In the genomic region with DNA sequence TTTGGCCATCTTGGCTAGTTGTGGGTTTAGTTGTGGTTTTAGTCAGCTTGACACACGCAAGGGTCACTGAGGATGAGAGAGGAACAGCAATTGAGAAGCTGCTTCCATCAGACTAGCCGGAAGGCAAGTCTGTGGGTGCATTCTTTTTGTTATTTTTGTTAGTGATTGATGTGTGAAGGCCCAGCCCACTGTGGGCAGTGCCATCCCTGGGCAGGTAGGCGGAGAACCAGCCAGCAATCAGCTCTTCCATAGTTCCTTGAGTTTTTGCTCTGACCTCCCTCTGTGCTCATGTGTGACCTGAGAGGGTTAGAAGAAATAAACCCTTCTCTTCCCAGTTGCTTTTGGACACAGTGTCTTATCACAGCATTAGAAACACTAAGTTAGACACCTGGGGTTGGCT, we compare ENCODE assay signal across 22 mouse cellular contexts. TPM values are rescaled to one million over a fixed set of nuclear protein-coding genes. Genes with fewer than 3 reads are reported as not detected.
DNase-seq lines count a peak whose midpoint lies in the region; ATAC-seq and TF ChIP-seq lines count a peak whose summit lies in the region.
"Had no signal": no experiment of that assay in that cellular context is flagged by ENCODE, and none has a peak within 500 bp of the region (broad histone marks: within the 10 kb centered on the region; RNA-seq: fewer than 3 reads in every experiment).

No protein-coding gene starts in this region.

- WGBS in forebrain, embryonic 10.5 days: 85% methylated on average over 3 of the region's 3 CpGs
- 82% methylated on average over 3 of the region's 3 CpGs for WGBS in forebrain, embryonic 15.5 days
- 78% methylated on average over 3 of the region's 3 CpGs for WGBS in kidney, embryonic 15.5 days
- 40% methylated on average over 3 of the region's 3 CpGs for WGBS in bone marrow, adult 2 months
- WGBS in liver, embryonic 16.5 days (ENCODE audit: insufficient replicate concordance): 55% methylated on average over 3 of the region's 3 CpGs

- H3K36me3 ChIP-seq in forebrain, embryonic 10.5 days (replicated peaks): no peaks in the 10 kb centered on the region
- no peaks in the 10 kb centered on the region for H3K36me3 ChIP-seq in forebrain, embryonic 15.5 days
- H3K36me3 ChIP-seq in kidney, embryonic 15.5 days: no peaks in the 10 kb centered on the region
- H3K36me3 ChIP-seq in liver, embryonic 16.5 days (ENCODE audit: control insufficient read depth, insufficient read depth): no peaks in the 10 kb centered on the region
- H3K36me3 ChIP-seq: embryonic facial prominence, embryonic 13.5 days had no signal

- no peak for TF ChIP-seq POLR2A in bone marrow, adult 2 months (IDR thresholded peaks at IDR 0.05; ENCODE audit: borderline replicate concordance, control insufficient read depth, low read depth, low read length)

- H3K9ac ChIP-seq in forebrain, embryonic 15.5 days (replicated peaks): no peak overlapping the region
- no peak overlapping the region for H3K9ac ChIP-seq in kidney, embryonic 15.5 days
- H3K9ac ChIP-seq in liver, embryonic 16.5 days (ENCODE audit: low read depth, low read length): no peak overlapping the region; the same call in 1 of the 2 replicates

- H3K27me3 ChIP-seq in forebrain, embryonic 10.5 days (ENCODE audit: poor library complexity, severe bottlenecking): no peaks in the 10 kb centered on the region
- no peaks in the 10 kb centered on the region for H3K27me3 ChIP-seq in forebrain, embryonic 15.5 days
- no peaks in the 10 kb centered on the region for H3K27me3 ChIP-seq in kidney, embryonic 15.5 days
- no peaks in the 10 kb centered on the region for H3K27me3 ChIP-seq in liver, embryonic 16.5 days (ENCODE audit: control insufficient read depth, insufficient read depth, low read depth, low read length)
- H3K27me3 ChIP-seq: embryonic facial prominence, embryonic 13.5 days had no signal

- H3K4me1 ChIP-seq in forebrain, embryonic 10.5 days: peaks cover 55% of the 10 kb centered on the region
- H3K4me1 ChIP-seq in forebrain, embryonic 15.5 days: peaks cover 18% of the 10 kb centered on the region
- H3K4me1 ChIP-seq in kidney, embryonic 15.5 days: peaks cover 74% of the 10 kb centered on the region
- peaks cover 14% of the 10 kb centered on the region for H3K4me1 ChIP-seq in bone marrow, adult 2 months (ENCODE audit: control insufficient read depth, insufficient read depth, low read length)
- peaks cover 76% of the 10 kb centered on the region for H3K4me1 ChIP-seq in liver, embryonic 16.5 days (ENCODE audit: control insufficient read depth, low read depth, low read length)

- TF ChIP-seq CTCF in bone marrow, adult 2 months (IDR thresholded peaks at IDR 0.05; ENCODE audit: control insufficient read depth, insufficient read depth, low read length): no peak

- ATAC-seq in forebrain, embryonic 15.5 days (replicated peaks): no peak
- ATAC-seq in kidney, embryonic 15.5 days (replicated peaks; ENCODE audit: low FRiP score): no peak
- ATAC-seq in liver, embryonic 16.5 days (ENCODE audit: low read depth): no peak
- ATAC-seq: activated CD4-positive, CD25-positive, alpha-beta regulatory T cell, adult 4 months had no signal

- H3K27ac ChIP-seq in forebrain, embryonic 10.5 days: 0 out of 2 replicates have a peak overlapping the region, but pooled peaks have one; percentile 95
- H3K27ac ChIP-seq in forebrain, embryonic 15.5 days (replicated peaks): no peak overlapping the region
- peak overlapping the region; percentile 83; the same call in 1 of the 2 replicates for H3K27ac ChIP-seq in kidney, embryonic 15.5 days
- H3K27ac ChIP-seq in bone marrow, adult 2 months (ENCODE audit: control insufficient read depth, insufficient read depth, low read depth, low read length, poor library complexity): peak overlapping the region; percentile 39; the same call in 1 of the 2 replicates
- peak overlapping the region; percentile 92 for H3K27ac ChIP-seq in liver, embryonic 16.5 days (ENCODE audit: low read length)
- H3K27ac ChIP-seq: embryonic facial prominence, embryonic 13.5 days had no signal

- no peak overlapping the region for H3K4me2 ChIP-seq in forebrain, embryonic 15.5 days (replicated peaks)
- H3K4me2 ChIP-seq in kidney, embryonic 15.5 days: no peak overlapping the region
- no peak overlapping the region for H3K4me2 ChIP-seq in liver, embryonic 16.5 days (ENCODE audit: low read depth, low read length)

- no peak overlapping the region for H3K4me3 ChIP-seq in forebrain, embryonic 10.5 days
- no peak overlapping the region for H3K4me3 ChIP-seq in forebrain, embryonic 15.5 days
- H3K4me3 ChIP-seq in kidney, embryonic 15.5 days (replicated peaks): no peak overlapping the region
- H3K4me3 ChIP-seq in bone marrow, adult 2 months (replicated peaks; ENCODE audit: control insufficient read depth, low read depth, low read length): no peak overlapping the region
- H3K4me3 ChIP-seq in liver, embryonic 16.5 days (ENCODE audit: low read depth, low read length): no peak overlapping the region

- DNase-seq in forebrain, embryonic 10.5 days (ENCODE audit: extremely low spot score, low spot score): no peak
- no peak for DNase-seq in kidney, adult 18-20 months
- DNase-seq in retina, embryonic 14.5 days (ENCODE audit: low spot score): no peak
- DNase-seq in heart, adult 18-20 months: no peak
- DNase-seq: adrenal gland, postnatal 36 days; kidney, postnatal 25 days; lung, adult 18-20 months; thymus, postnatal 4 days had no signal

- no peaks in the 10 kb centered on the region for H3K9me3 ChIP-seq in forebrain, embryonic 10.5 days
- H3K9me3 ChIP-seq in forebrain, embryonic 15.5 days: no peaks in the 10 kb centered on the region
- H3K9me3 ChIP-seq in kidney, embryonic 15.5 days (replicated peaks): no peaks in the 10 kb centered on the region
- H3K9me3 ChIP-seq in liver, embryonic 16.5 days (replicated peaks; ENCODE audit: control insufficient read depth, low read length): no peaks in the 10 kb centered on the region
- H3K9me3 ChIP-seq: embryonic facial prominence, embryonic 13.5 days had no signal

RNA-seq across cellular contexts. Expression of gene Gpr146, which starts 4.4 kb away (rescaled TPM):
- polyA plus RNA-seq in forebrain, embryonic 10.5 days (2016; fragmentation: Nextera tagmentation; extraction: Ambion mirVana): 1.6 and 1.8 TPM in 2 replicates
- 1.3 and 1.5 TPM in 2 replicates for polyA plus RNA-seq in forebrain, embryonic 15.5 days (2015; fragmentation: Nextera tagmentation; extraction: Ambion mirVana)
- polyA plus RNA-seq in kidney, embryonic 15.5 days (2015; fragmentation: Nextera tagmentation; extraction: Ambion mirVana): 4.1 and 5.4 TPM in 2 replicates
- 14.6 and 20.1 TPM in 2 replicates for polyA plus RNA-seq in bone marrow, adult 2 months (2011; ENCODE audit: insufficient read depth, insufficient read length, low replicate concordance, missing spikeins)
- polyA plus RNA-seq in liver, embryonic 16.5 days (2015; fragmentation: Nextera tagmentation; extraction: Ambion mirVana): 20.6 and 24.1 TPM in 2 replicates
- 10 to 100 TPM; 39.6 to 40.5 TPM for total RNA-seq in heart, adult 18-20 months (2021)

RNA-seq across cellular contexts. Expression of gene Cyp2w1, which starts 20.7 kb away (rescaled TPM):
- not detected in 2 replicates for polyA plus RNA-seq in forebrain, embryonic 10.5 days (2016; fragmentation: Nextera tagmentation; extraction: Ambion mirVana)
- polyA plus RNA-seq in forebrain, embryonic 15.5 days (2015; fragmentation: Nextera tagmentation; extraction: Ambion mirVana): not detected in 2 replicates
- polyA plus RNA-seq in kidney, embryonic 15.5 days (2015; fragmentation: Nextera tagmentation; extraction: Ambion mirVana): 0.16 and 0.60 TPM in 2 replicates
- polyA plus RNA-seq in bone marrow, adult 2 months (2011; ENCODE audit: insufficient read depth, insufficient read length, low replicate concordance, missing spikeins): not detected in 2 replicates
- polyA plus RNA-seq in liver, embryonic 16.5 days (2015; fragmentation: Nextera tagmentation; extraction: Ambion mirVana): 0.42 TPM in 1 of 2 replicates, not detected in the other
- total RNA-seq in heart, adult 18-20 months (2021): not detected
- total RNA-seq: adrenal gland, postnatal 36 days; common myeloid progenitor, adult 5-6 weeks; gastrocnemius, postnatal 4 days; heart, postnatal 25 days; layer of hippocampus, postnatal 10 days; left cerebral cortex, postnatal 25 days had no signal
- polyA plus RNA-seq: activated CD4-positive, CD25-positive, alpha-beta regulatory T cell, adult 4 months; frontal cortex, adult 2 months; myocyte; testis, adult 2 months had no signal

RNA-seq across cellular contexts. Expression of gene Cox19, which starts 21.9 kb away (rescaled TPM):
- 119 and 120 TPM in 2 replicates for polyA plus RNA-seq in forebrain, embryonic 10.5 days (2016; fragmentation: Nextera tagmentation; extraction: Ambion mirVana)
- polyA plus RNA-seq in forebrain, embryonic 15.5 days (2015; fragmentation: Nextera tagmentation; extraction: Ambion mirVana): 104 and 113 TPM in 2 replicates
- polyA plus RNA-seq in kidney, embryonic 15.5 days (2015; fragmentation: Nextera tagmentation; extraction: Ambion mirVana): 96.2 and 102 TPM in 2 replicates
- polyA plus RNA-seq in bone marrow, adult 2 months (2011; ENCODE audit: insufficient read depth, insufficient read length, low replicate concordance, missing spikeins): 27.6 and 39.3 TPM in 2 replicates
- polyA plus RNA-seq in liver, embryonic 16.5 days (2015; fragmentation: Nextera tagmentation; extraction: Ambion mirVana): 42.2 and 48.1 TPM in 2 replicates
- total RNA-seq in heart, adult 18-20 months (2021): 100 to 1,000 TPM in 1 of 2 experiments, 10 to 100 TPM in 1; 82.6 to 103 TPM

RNA-seq across cellular contexts. Expression of gene C130050O18Rik, which starts 32.0 kb away (rescaled TPM):
- 0.15 and 0.34 TPM in 2 replicates for polyA plus RNA-seq in forebrain, embryonic 10.5 days (2016; fragmentation: Nextera tagmentation; extraction: Ambion mirVana)
- 0.13 and 0.20 TPM in 2 replicates for polyA plus RNA-seq in forebrain, embryonic 15.5 days (2015; fragmentation: Nextera tagmentation; extraction: Ambion mirVana)
- polyA plus RNA-seq in kidney, embryonic 15.5 days (2015; fragmentation: Nextera tagmentation; extraction: Ambion mirVana): 0.60 and 1.2 TPM in 2 replicates
- polyA plus RNA-seq in bone marrow, adult 2 months (2011; ENCODE audit: insufficient read depth, insufficient read length, low replicate concordance, missing spikeins): 0.88 and 4.0 TPM in 2 replicates
- 1.2 and 1.6 TPM in 2 replicates for polyA plus RNA-seq in liver, embryonic 16.5 days (2015; fragmentation: Nextera tagmentation; extraction: Ambion mirVana)
- total RNA-seq in heart, adult 18-20 months (2021): under 1 TPM; 0.47 to 0.69 TPM
- polyA plus RNA-seq: activated CD4-positive, CD25-positive, alpha-beta regulatory T cell, adult 4 months had no signal

RNA-seq across cellular contexts. Expression of gene Adap1, which starts 47.7 kb away (rescaled TPM):
- polyA plus RNA-seq in forebrain, embryonic 10.5 days (2016; fragmentation: Nextera tagmentation; extraction: Ambion mirVana): 0.27 and 0.49 TPM in 2 replicates
- polyA plus RNA-seq in forebrain, embryonic 15.5 days (2015; fragmentation: Nextera tagmentation; extraction: Ambion mirVana): 37.0 and 38.7 TPM in 2 replicates
- polyA plus RNA-seq in kidney, embryonic 15.5 days (2015; fragmentation: Nextera tagmentation; extraction: Ambion mirVana): 2.1 and 2.2 TPM in 2 replicates
- 12.1 and 26.4 TPM in 2 replicates for polyA plus RNA-seq in bone marrow, adult 2 months (2011; ENCODE audit: insufficient read depth, insufficient read length, low replicate concordance, missing spikeins)
- polyA plus RNA-seq in liver, embryonic 16.5 days (2015; fragmentation: Nextera tagmentation; extraction: Ambion mirVana): 1.1 and 1.3 TPM in 2 replicates
- 1 to 10 TPM; 2.1 to 2.3 TPM for total RNA-seq in heart, adult 18-20 months (2021)
